Mouse (Mus musculus) kidney, adult 2 months (tissue): ENCODE measurements at regions not wholly inside any gene's neighbourhood (a gene's known extent, or its start where the extent isn't known, plus 50 kb on each side); places are given as distances from the start of the nearest gene placed in this dataset.

Experiments
- DNase-seq: peaks from one replicate; pipeline ENCODE4 v3.0.0; 2021
- H3K27ac ChIP-seq: fragments of 200-500 bp; 2 replicates; pipeline ENCODE4 v1.5.1; 2012; ENCODE audit warnings: low read depth, low read length, control low read depth, inconsistent platforms; ENCODE audit not compliant: insufficient read depth
- H3K27me3 ChIP-seq: fragments of 200-500 bp; replicated peaks from 2 replicates; pipeline ENCODE4 v1.6.1; 2012; ENCODE audit warnings: mild to moderate bottlenecking, moderate library complexity, low read length, inconsistent platforms; ENCODE audit not compliant: control insufficient read depth, insufficient read depth
- H3K36me3 ChIP-seq: fragments of 200-500 bp; 2 replicates; pipeline ENCODE4 v1.6.1; 2012; ENCODE audit warnings: mild to moderate bottlenecking, moderate library complexity, low read length, inconsistent platforms; ENCODE audit not compliant: control insufficient read depth, insufficient read depth
- H3K4me1 ChIP-seq: fragments of 200-500 bp; 2 replicates; pipeline ENCODE4 v1.6.1; 2011; ENCODE audit warnings: low read length; ENCODE audit not compliant: control insufficient read depth, insufficient read depth
- H3K4me3 ChIP-seq: fragments of 200-500 bp; 2 replicates; pipeline ENCODE4 v1.5.1; 2011; ENCODE audit warnings: mild to moderate bottlenecking, low read depth, low read length, control low read depth; ENCODE audit not compliant: insufficient read depth
- CTCF ChIP-seq: fragments of 200-500 bp; conservative IDR thresholded peaks from 2 replicates; pipeline ENCODE4 v1.5.1; 2011; ENCODE audit warnings: low read depth, mild to moderate bottlenecking, control low read depth, low read length, moderate library complexity, mixed read lengths; ENCODE audit not compliant: insufficient read depth, insufficient read length
- POLR2A ChIP-seq: fragments of 200-500 bp; IDR thresholded peaks from one replicate; pipeline ENCODE4 v1.6.1; 2011; ENCODE audit warnings: low read depth, low read length, control low read depth
- WGBS: fragments of 180-500 bp; shearing (Covaris S2); methylation state at CpG from one replicate; pipeline ENCODE4 v1.1.7; 2018; 5-methylcytosine and 5-hydroxymethylcytosine counted together

- TF ChIP-seq CTCF: no peak
- TF ChIP-seq POLR2A: no peak
- Histone ChIP-seq H3K36me3 (no peaks in the 10 kb centered on the region), H3K4me1 (no peaks in the 10 kb centered on the region), H3K4me3 (no peak overlapping the region), H3K27ac (no peak overlapping the region), H3K27me3 (no peaks in the 10 kb centered on the region)
- no peak for DNase-seq
- 69% methylated on average over 4 of the region's 4 CpGs for WGBS
Observed at GRCm38 (mm10) chr8:128183081-128183480, 175.3 kb upstream of the Nrp1 start.

DNA sequence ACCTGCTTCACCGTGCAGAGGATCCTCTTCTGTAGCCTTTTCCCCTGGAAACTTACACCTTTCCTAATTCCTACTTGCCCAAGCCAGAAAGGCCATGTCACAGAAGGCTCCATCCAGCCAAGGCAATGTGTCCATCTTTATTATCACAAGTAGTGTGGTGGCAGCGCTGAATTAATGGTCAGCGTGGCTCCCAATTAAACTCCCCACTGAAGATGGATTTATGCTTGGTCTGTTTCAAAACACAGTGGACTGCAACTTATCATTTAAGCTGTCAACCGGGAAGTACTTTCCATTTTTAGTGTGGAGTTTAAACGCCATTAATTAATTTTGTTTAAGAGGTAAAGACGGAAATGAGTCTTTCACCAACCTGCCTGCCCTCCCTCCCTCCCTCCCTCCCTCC, 170.1 kb upstream of the Nrp1 start:
- Histone ChIP-seq H3K4me3 (no peak overlapping the region), H3K27me3 (no peaks in the 10 kb centered on the region), H3K36me3 (no peaks in the 10 kb centered on the region), H3K4me1 (no peaks in the 10 kb centered on the region), H3K27ac (no peak overlapping the region)
- 27% methylated on average over 6 of the region's 6 CpGs for WGBS
- DNase-seq: no peak
- TF ChIP-seq POLR2A: no peak
- TF ChIP-seq CTCF: no peak

DNA sequence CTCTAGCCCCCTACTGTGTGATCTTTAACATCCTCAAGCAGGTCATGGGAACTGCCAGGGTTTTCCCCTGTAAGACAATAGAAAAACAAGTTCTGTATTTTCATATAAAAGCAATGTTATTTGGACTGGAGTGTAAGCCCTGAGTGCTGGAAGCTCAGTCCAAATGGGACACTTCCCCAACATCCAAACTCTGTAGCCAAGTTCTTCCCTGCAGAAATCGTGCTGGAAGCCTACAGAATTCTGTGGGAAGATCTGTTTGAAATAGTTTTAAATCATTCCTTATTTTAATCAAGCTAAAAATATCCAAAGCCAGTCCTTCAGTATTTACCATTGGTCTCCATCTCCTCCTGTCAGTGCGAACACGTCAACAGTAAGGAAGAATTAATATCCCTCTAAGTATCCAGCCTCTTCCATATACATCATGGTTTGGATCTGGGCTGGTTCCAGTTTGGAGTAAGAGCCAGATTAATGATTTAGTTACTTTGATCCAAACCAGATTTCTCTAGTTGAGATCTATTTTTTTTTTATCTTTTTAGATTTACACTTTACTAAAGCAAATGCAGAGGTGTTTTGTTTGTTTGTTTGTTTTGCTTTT, 165.0 kb upstream of the Nrp1 start:
- Histone ChIP-seq H3K27ac (no peak overlapping the region), H3K4me1 (no peaks in the 10 kb centered on the region), H3K4me3 (no peak overlapping the region), H3K36me3 (no peaks in the 10 kb centered on the region), H3K27me3 (no peaks in the 10 kb centered on the region; the same call in 1 of the 2 replicates)
- TF ChIP-seq CTCF: no peak
- TF ChIP-seq POLR2A: no peak
- WGBS: 79% methylated on average over 3 of the region's 3 CpGs
- no peak for DNase-seq

GRCm38 (mm10) chr8:128200815-128201214, 157.6 kb upstream of the Nrp1 start:
- no peak for DNase-seq
- Histone ChIP-seq H3K4me1 (no peaks in the 10 kb centered on the region), H3K27ac (no peak overlapping the region), H3K4me3 (no peak overlapping the region), H3K36me3 (no peaks in the 10 kb centered on the region), H3K27me3 (no peaks in the 10 kb centered on the region)
- TF ChIP-seq POLR2A: no peak
- no peak for TF ChIP-seq CTCF
- 76% methylated on average over 1 of the region's 1 CpGs for WGBS

DNA sequence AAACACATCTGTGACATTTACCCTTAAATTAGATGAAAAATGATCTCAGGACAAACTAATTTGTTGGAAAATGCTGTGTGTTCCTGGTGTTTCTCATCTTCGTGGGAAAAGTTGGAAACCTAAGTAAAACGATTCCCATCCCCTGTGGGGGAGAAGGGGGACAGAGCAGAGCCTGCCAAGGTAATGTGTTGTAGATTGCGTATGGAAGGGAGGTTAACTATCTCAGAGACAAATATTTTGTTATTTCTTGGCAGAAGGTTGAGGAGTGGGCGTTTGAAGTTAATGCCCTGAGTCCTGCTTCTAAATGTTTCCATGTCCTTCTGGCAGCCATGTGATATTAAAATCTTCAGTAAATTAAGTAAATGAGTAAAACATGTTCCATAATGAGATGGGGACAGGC, 156.8 kb upstream of the Nrp1 start:
- H3K4me1 ChIP-seq: no peaks in the 10 kb centered on the region
- no peak for DNase-seq
- H3K27me3 ChIP-seq: no peaks in the 10 kb centered on the region
- WGBS: 64% methylated on average over 4 of the region's 4 CpGs
- H3K4me3 ChIP-seq: no peak overlapping the region
- no peak overlapping the region for H3K27ac ChIP-seq
- no peak for TF ChIP-seq CTCF
- TF ChIP-seq POLR2A: no peak
- H3K36me3 ChIP-seq: no peaks in the 10 kb centered on the region

DNA sequence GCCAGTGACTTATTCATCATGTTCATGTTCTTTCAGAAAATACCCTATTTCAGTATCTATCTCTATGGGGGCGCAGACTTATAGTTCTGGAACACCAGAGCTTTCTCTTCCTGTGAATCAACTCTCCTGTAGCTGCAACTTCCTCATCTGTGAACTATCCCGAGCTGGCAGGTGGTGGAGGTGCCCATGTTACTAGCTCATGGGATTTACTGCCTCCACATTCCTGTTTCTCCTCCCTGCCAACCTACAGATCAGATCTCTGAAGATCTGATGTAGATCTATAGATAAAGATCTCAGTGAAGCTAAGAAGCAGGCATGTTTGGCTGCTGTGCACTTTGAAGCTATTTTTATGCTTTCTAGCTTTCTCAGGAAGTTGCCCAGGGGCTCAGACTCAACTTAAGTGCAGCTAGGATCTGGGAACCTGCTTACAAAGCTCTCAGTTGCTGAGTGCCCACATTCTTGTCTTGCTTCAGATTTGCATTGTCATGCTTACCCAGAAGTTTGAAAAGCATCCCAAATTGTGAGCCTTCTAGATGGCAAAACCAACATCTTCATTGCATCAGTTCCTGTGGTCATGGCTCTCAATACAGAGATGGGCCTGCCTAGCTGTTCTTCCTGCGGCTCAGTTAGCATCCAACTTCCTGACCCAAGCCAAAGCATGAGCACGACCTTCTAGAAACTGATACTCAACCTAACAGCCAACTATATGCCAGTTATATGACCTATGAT, 156.1 kb upstream of the Nrp1 start:
- WGBS: 68% methylated on average over 4 of the region's 4 CpGs
- Histone ChIP-seq H3K27me3 (no peaks in the 10 kb centered on the region), H3K4me1 (no peaks in the 10 kb centered on the region), H3K36me3 (no peaks in the 10 kb centered on the region), H3K4me3 (no peak overlapping the region), H3K27ac (no peak overlapping the region)
- TF ChIP-seq CTCF (no peak), POLR2A (no peak)
- no peak for DNase-seq

DNA sequence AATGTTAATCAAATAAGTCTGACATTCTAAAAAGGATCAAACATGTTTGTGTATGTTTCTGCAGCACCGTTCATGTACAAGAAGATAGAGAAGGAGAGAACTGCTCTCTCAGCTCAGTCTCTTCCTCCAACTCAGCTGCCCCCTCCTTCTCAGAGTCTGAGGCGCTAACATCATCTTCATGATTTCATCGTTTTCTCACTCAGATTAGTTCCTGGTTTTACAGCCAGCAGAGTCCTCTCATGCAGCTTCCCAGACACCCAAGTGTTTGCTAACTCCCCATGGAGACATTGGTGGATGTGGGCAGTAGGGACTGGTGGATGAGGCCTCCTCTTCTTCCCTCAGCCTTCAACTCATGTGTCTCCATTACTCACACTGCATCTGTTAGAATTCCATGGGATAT, 153.6 kb upstream of the Nrp1 start:
- TF ChIP-seq CTCF: no peak
- TF ChIP-seq POLR2A: no peak
- 78% methylated on average over 3 of the region's 3 CpGs for WGBS
- no peaks in the 10 kb centered on the region for H3K4me1 ChIP-seq
- H3K36me3 ChIP-seq: no peaks in the 10 kb centered on the region
- H3K4me3 ChIP-seq: no peak overlapping the region
- DNase-seq: no peak
- H3K27me3 ChIP-seq: no peaks in the 10 kb centered on the region; the same call in 1 of the 2 replicates
- H3K27ac ChIP-seq: no peak overlapping the region
